Mouse (Mus musculus): ENCODE data around the gene Irf6. TPM values are rescaled to one million over a fixed set of nuclear protein-coding genes. Genes with fewer than 3 reads are reported as not detected.

The Irf6 gene
- total and polyA plus RNA-seq, 3 experiments, result 0.15 to 0.19 TPM; not detected in 1

DNA sequence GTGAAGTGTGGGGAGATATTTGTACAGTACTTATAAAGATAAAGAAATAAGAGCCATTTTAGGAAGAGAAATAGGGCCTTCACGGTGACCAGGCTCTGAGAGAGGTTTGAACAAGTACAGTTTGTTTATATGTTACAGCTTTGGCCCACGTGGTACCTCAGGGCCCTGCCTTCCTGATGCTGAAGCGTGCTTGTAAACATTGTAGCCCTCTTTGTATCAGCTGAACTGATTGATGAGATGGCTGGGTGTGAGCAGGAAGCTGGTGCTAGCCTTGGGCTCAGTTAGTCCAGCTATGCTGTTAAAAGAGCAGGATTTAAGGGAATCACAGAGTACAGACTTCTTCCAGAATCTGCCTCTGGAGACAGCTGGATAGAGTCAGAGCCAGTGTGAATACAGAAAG is 6.3 kb downstream of the Irf6 start:
- DNase-seq (ENCODE audit: low read depth, low spot score), result no peak
- no peak for TF ChIP-seq MAZ (IDR thresholded peaks at IDR 0.05; ENCODE audit: low read depth, low read length)
- no peak for TF ChIP-seq RCOR1 (IDR thresholded peaks at IDR 0.05; ENCODE audit: low read depth, low read length)
- no peak for TF ChIP-seq GABPA (IDR thresholded peaks at IDR 0.05; ENCODE audit: low read depth, low read length)
- 0 out of 2 replicates have a peak, but pooled peaks have one; percentile 13 for TF ChIP-seq USF1 (IDR thresholded peaks at IDR 0.05; ENCODE audit: low read depth, low read length)

DNA sequence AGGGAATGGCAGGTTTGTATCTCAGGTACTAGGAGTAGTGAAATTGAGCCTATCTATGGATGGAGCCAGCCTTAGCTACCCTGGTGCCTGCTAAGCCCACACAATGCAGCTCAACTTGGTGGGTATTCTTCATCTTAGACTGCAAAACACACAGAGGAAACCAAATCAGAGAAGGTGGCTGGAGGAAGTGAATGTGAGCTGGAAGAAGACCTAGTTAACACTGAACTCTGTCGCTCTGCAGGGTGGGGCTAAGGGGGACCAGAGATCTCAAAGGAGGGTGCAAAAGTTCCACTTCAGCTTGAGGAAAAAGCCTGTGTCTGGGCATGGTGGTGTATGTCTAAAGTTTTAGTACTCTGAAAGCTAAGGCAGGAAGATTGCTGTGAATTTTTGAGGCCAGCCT is 6.7 kb downstream of the Irf6 start:
- peak overlapping the region; percentile 58 for H3K9ac ChIP-seq (ENCODE audit: control insufficient read depth, low read depth, low read length, poor library complexity, severe bottlenecking)
- peaks cover 0 to 18% of the 10 kb centered on the region in 2 experiments; a peak in 2 of 4 replicates for H3K36me3 ChIP-seq (ENCODE audit: control insufficient read depth in 1 of 2, insufficient read depth in 2 of 2, low read length in 2 of 2)
- H3K4me3 ChIP-seq (ENCODE audit: control insufficient read depth in 1 of 2, insufficient read depth in 1 of 2, low read depth in 2 of 2, low read length in 2 of 2), result peak overlapping the region; percentile 38 to 51
- H3K4me1 ChIP-seq (ENCODE audit: control insufficient read depth in 1 of 2, insufficient read depth in 2 of 2, low read length in 2 of 2), result peaks cover 0 to 16% of the 10 kb centered on the region in 2 experiments; a peak in 2 of 4 replicates
- DNase-seq (ENCODE audit: low read depth, low spot score), result peak; percentile 25
- no peak overlapping the region for H3K27ac ChIP-seq (ENCODE audit: control insufficient read depth, low read depth, low read length)
- TF ChIP-seq NELFE (IDR thresholded peaks at IDR 0.05; ENCODE audit: low read depth, low read length) (no peak), UBTF (IDR thresholded peaks at IDR 0.05; ENCODE audit: borderline replicate concordance, insufficient read depth, low read depth, low read length) (no peak), JUND (IDR thresholded peaks at IDR 0.05; ENCODE audit: low read depth, low read length) (no peak), MXI1 (IDR thresholded peaks at IDR 0.05; ENCODE audit: low read depth, low read length) (no peak), KAT2A (conservative IDR thresholded peaks at IDR 0.05; ENCODE audit: low read depth, low read length) (no peak), SIN3A (IDR thresholded peaks at IDR 0.05; ENCODE audit: low read length) (no peak), SMC3 (IDR thresholded peaks at IDR 0.05; ENCODE audit: low read depth, low read length) (no peak), POLR2AphosphoS2 (IDR thresholded peaks at IDR 0.05; ENCODE audit: low read length) (no peak)
- no peaks in the 10 kb centered on the region for H3K9me3 ChIP-seq (replicated peaks; ENCODE audit: insufficient read depth, low read length)
- peaks cover 0 to 3% of the 10 kb centered on the region in 2 experiments; a peak in 1 of 4 replicates for H3K27me3 ChIP-seq (ENCODE audit: control insufficient read depth in 1 of 2, insufficient read depth in 2 of 2, low read length in 2 of 2)
- H3K79me2 ChIP-seq (ENCODE audit: control insufficient read depth, insufficient read depth, low read length, poor library complexity), result no peaks in the 10 kb centered on the region

More for the DNA sequence above, 6.3 kb downstream of the Irf6 start:
- no peak overlapping the region for H3K27ac ChIP-seq (ENCODE audit: control insufficient read depth, low read depth, low read length)
- peaks cover 0 to 18% of the 10 kb centered on the region in 2 experiments; a peak in 2 of 4 replicates for H3K36me3 ChIP-seq (ENCODE audit: control insufficient read depth in 1 of 2, insufficient read depth in 2 of 2, low read length in 2 of 2)
- no peak overlapping the region for H3K9ac ChIP-seq (ENCODE audit: control insufficient read depth, low read depth, low read length, poor library complexity, severe bottlenecking)
- no peaks in the 10 kb centered on the region for H3K79me2 ChIP-seq (ENCODE audit: control insufficient read depth, insufficient read depth, low read length, poor library complexity)
- peaks cover 0 to 3% of the 10 kb centered on the region in 2 experiments; a peak in 1 of 4 replicates for H3K27me3 ChIP-seq (ENCODE audit: control insufficient read depth in 1 of 2, insufficient read depth in 2 of 2, low read length in 2 of 2)
- H3K9me3 ChIP-seq (replicated peaks; ENCODE audit: insufficient read depth, low read length), result no peaks in the 10 kb centered on the region
- H3K4me1 ChIP-seq (ENCODE audit: control insufficient read depth in 1 of 2, insufficient read depth in 2 of 2, low read length in 2 of 2), result peaks cover 0 to 16% of the 10 kb centered on the region in 2 experiments; a peak in 2 of 4 replicates
- H3K4me3 ChIP-seq (ENCODE audit: control insufficient read depth in 1 of 2, insufficient read depth in 1 of 2, low read depth in 2 of 2, low read length in 2 of 2), result no peak overlapping the region

DNA sequence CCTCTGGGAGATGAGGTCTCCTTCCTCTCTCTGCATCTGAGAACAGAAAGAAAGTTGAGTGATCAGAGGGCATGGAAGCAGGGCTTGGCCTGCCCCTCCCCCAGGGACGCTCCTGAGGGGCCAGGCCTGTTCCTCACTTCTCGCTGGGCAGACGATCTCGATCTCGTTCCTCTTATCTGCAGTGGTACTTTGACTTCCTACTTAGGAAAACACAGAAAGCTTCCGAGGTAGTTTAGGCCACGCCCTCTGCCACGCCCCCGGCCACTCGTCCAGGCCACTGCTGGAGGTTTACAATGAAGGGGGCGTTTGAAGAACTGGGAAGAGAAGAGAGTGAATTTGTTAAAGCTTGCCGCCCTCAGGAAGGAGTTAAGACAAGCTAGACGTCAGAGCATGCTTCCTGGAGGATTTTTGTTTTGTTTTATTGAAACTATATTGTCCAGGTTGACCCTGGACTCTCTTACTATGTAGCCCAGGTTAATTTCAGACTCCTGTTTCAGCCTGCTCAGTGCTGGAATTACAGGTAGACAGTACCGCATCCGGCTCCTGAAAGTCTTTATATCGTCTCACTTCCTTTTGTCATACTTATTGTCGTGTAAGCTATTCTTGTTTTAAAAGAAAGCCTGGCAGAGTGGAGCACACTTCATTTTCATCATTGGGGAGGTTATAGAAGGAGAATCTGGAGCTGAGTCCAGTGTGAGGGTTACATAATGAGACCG is 7.6 kb downstream of the Irf6 start:
- Histone ChIP-seq H3K4me1 (ENCODE audit: control insufficient read depth in 1 of 2, insufficient read depth in 2 of 2, low read length in 2 of 2) (peaks cover 0 to 16% of the 10 kb centered on the region in 2 experiments; a peak in 2 of 4 replicates), H3K9ac (ENCODE audit: control insufficient read depth, low read depth, low read length, poor library complexity, severe bottlenecking) (peak overlapping the region; percentile 58), H3K79me2 (ENCODE audit: control insufficient read depth, insufficient read depth, low read length, poor library complexity) (no peaks in the 10 kb centered on the region), H3K9me3 (replicated peaks; ENCODE audit: insufficient read depth, low read length) (no peaks in the 10 kb centered on the region), H3K36me3 (ENCODE audit: control insufficient read depth in 1 of 2, insufficient read depth in 2 of 2, low read length in 2 of 2) (peaks cover 0 to 18% of the 10 kb centered on the region in 2 experiments; a peak in 2 of 4 replicates), H3K4me3 (ENCODE audit: control insufficient read depth in 1 of 2, insufficient read depth in 1 of 2, low read depth in 2 of 2, low read length in 2 of 2) (peak overlapping the region; percentile 38 to 51), H3K27ac (ENCODE audit: control insufficient read depth, low read depth, low read length) (peak overlapping the region; percentile 21), H3K27me3 (ENCODE audit: control insufficient read depth in 1 of 2, insufficient read depth in 2 of 2, low read length in 2 of 2) (peaks cover 0 to 3% of the 10 kb centered on the region in 2 experiments; a peak in 1 of 4 replicates)
- peak; percentile 88 for DNase-seq (ENCODE audit: low read depth, low spot score)
- TF ChIP-seq UBTF (IDR thresholded peaks at IDR 0.05; ENCODE audit: borderline replicate concordance, insufficient read depth, low read depth, low read length) (no peak), ZC3H11A (IDR thresholded peaks at IDR 0.05; ENCODE audit: low read depth, low read length) (no peak), RAD21 (IDR thresholded peaks at IDR 0.05; ENCODE audit: low read depth, low read length) (no peak), CTCF (IDR thresholded peaks at IDR 0.05 in 2 of 3, conservative IDR thresholded peaks at IDR 0.05 in 1 of 3; ENCODE audit: control insufficient read depth in 1 of 3, insufficient read depth in 1 of 3, low read depth in 2 of 3, low read length in 3 of 3, poor library complexity in 1 of 3, severe bottlenecking in 1 of 3) (no peak), MYB (IDR thresholded peaks at IDR 0.05; ENCODE audit: low read depth, low read length) (no peak), RCOR1 (IDR thresholded peaks at IDR 0.05; ENCODE audit: low read depth, low read length) (0 out of 2 replicates have a peak, but pooled peaks have one; percentile 23), POLR2AphosphoS5 (IDR thresholded peaks at IDR 0.05; ENCODE audit: borderline replicate concordance, low read depth, low read length) (no peak), POLR2A (IDR thresholded peaks at IDR 0.05; ENCODE audit: control insufficient read depth in 1 of 2, insufficient read depth in 1 of 2, low read depth in 1 of 2, low read length in 2 of 2, poor library complexity in 1 of 2) (peak in 1 of 2 experiments; percentile 37; a peak in 1 of 4 replicates), MYC (IDR thresholded peaks at IDR 0.05; ENCODE audit: low read depth, low read length) (0 out of 2 replicates have a peak, but pooled peaks have one; percentile 20), MEF2A (IDR thresholded peaks at IDR 0.05; ENCODE audit: extremely low read depth, insufficient replicate concordance, low read depth, low read length, poor library complexity, severe bottlenecking) (no peak), CHD1 (IDR thresholded peaks at IDR 0.05; ENCODE audit: low read depth, low read length) (no peak), HCFC1 (IDR thresholded peaks at IDR 0.05; ENCODE audit: low read depth, low read length) (peak; percentile 63; the same call in 1 of the 2 replicates), MAX (IDR thresholded peaks at IDR 0.05; ENCODE audit: low read length) (no peak), USF1 (IDR thresholded peaks at IDR 0.05; ENCODE audit: low read depth, low read length) (no peak), TBP (IDR thresholded peaks at IDR 0.05; ENCODE audit: low read depth, low read length) (no peak; the same call in 1 of the 2 replicates)
